Mouse (Mus musculus): ENCODE data around the gene Gjd3. TPM values are rescaled to one million over a fixed set of nuclear protein-coding genes. Genes with fewer than 3 reads are reported as not detected.
A peak's percentile ranks its signal among the peaks of the same experiment; 100 is the strongest.

Gene Gjd3
- polyA plus RNA-seq (2015; fragmentation: Nextera tagmentation; extraction: Ambion mirVana), result 0.15 TPM in 1 of 2 replicates, not detected in the other

GRCm38 (mm10) chr11:98982773-98983133 is at the start of gene Gjd3:
TSS of gene Gjd3 (minus strand) at chr11:98983016.
- no peaks in the 10 kb centered on the region for H3K36me3 ChIP-seq (ENCODE audit: control insufficient read depth, insufficient read depth)
- no peak for ATAC-seq (ENCODE audit: low read depth)
- peaks cover 51% of the 10 kb centered on the region for H3K27me3 ChIP-seq (ENCODE audit: control insufficient read depth, insufficient read depth, low read depth, low read length)
- 3% methylated on average over 28 of the region's 28 CpGs for WGBS (ENCODE audit: insufficient replicate concordance)
- H3K4me1 ChIP-seq (ENCODE audit: control insufficient read depth, low read depth, low read length), result no peaks in the 10 kb centered on the region
- no peak within 1 kb of the TSS for H3K27ac ChIP-seq (ENCODE audit: low read length)
- H3K4me3 ChIP-seq (ENCODE audit: low read depth, low read length), result peak within 1 kb of the TSS; percentile 50
- no peaks in the 10 kb centered on the region for H3K9me3 ChIP-seq (replicated peaks; ENCODE audit: control insufficient read depth, low read length)
- H3K4me2 ChIP-seq (ENCODE audit: low read depth, low read length), result peak within 1 kb of the TSS; percentile 68
- H3K9ac ChIP-seq (ENCODE audit: low read depth, low read length), result no peak within 1 kb of the TSS

DNA sequence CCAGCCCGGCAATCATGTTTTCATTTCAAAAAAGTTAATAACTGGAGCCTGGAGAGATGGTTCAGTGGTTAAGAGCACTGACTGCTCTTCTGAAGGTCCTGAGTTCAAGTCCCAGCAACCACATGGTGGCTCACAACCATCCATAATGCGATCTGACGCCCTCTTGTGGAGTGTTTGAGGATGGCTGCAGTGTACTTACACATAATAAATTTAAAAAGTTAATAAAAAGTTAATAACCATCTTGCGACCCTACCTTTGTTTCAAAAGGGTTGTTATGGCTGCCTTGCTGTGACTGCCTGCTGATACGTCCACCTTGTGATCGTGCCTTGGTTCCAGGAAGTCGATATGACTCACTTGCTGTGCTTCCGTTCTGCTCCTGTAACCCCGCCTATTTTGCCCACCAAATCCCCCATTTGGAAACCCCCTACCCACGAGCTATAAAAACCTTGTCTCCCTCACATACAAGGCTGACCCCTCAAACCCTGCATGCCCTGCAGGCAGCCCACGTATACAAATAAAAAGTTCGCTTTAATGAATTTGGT is 44.2 kb upstream of the Gjd3 start:
- ATAC-seq (ENCODE audit: low read depth), result no peak
- H3K36me3 ChIP-seq (ENCODE audit: control insufficient read depth, insufficient read depth), result peaks cover 8% of the 10 kb centered on the region
- no peaks in the 10 kb centered on the region for H3K9me3 ChIP-seq (replicated peaks; ENCODE audit: control insufficient read depth, low read length)
- H3K9ac ChIP-seq (ENCODE audit: low read depth, low read length), result no peak overlapping the region
- no peaks in the 10 kb centered on the region for H3K27me3 ChIP-seq (ENCODE audit: control insufficient read depth, insufficient read depth, low read depth, low read length)
- peaks cover 8% of the 10 kb centered on the region for H3K4me1 ChIP-seq (ENCODE audit: control insufficient read depth, low read depth, low read length)
- H3K27ac ChIP-seq (ENCODE audit: low read length), result no peak overlapping the region
- H3K4me3 ChIP-seq (ENCODE audit: low read depth, low read length), result no peak overlapping the region
- H3K4me2 ChIP-seq (ENCODE audit: low read depth, low read length), result no peak overlapping the region
- 63% methylated on average over 12 of the region's 12 CpGs for WGBS (ENCODE audit: insufficient replicate concordance)

- Histone ChIP-seq H3K9me3 (replicated peaks; ENCODE audit: control insufficient read depth, low read length) (no peaks in the 10 kb centered on the region), H3K27ac (ENCODE audit: low read length) (no peak overlapping the region), H3K4me3 (ENCODE audit: low read depth, low read length) (no peak overlapping the region), H3K9ac (ENCODE audit: low read depth, low read length) (no peak overlapping the region), H3K27me3 (ENCODE audit: control insufficient read depth, insufficient read depth, low read depth, low read length) (no peaks in the 10 kb centered on the region), H3K4me2 (ENCODE audit: low read depth, low read length) (no peak overlapping the region), H3K4me1 (ENCODE audit: control insufficient read depth, low read depth, low read length) (peaks cover 17% of the 10 kb centered on the region), H3K36me3 (ENCODE audit: control insufficient read depth, insufficient read depth) (peaks cover 19% of the 10 kb centered on the region)
- WGBS (ENCODE audit: insufficient replicate concordance), result 82% methylated on average over 6 of the region's 6 CpGs
- ATAC-seq (ENCODE audit: low read depth), result no peak
Observed at GRCm38 (mm10) chr11:99025878-99026277, 43.1 kb upstream of the Gjd3 start.

GRCm38 (mm10) chr11:99024468-99025134 is 41.8 kb upstream of the Gjd3 start:
- Histone ChIP-seq H3K27me3 (ENCODE audit: control insufficient read depth, insufficient read depth, low read depth, low read length) (no peaks in the 10 kb centered on the region), H3K9ac (ENCODE audit: low read depth, low read length) (peak overlapping the region; percentile 54), H3K4me2 (ENCODE audit: low read depth, low read length) (peak overlapping the region; percentile 80), H3K4me1 (ENCODE audit: control insufficient read depth, low read depth, low read length) (peaks cover 26% of the 10 kb centered on the region), H3K9me3 (replicated peaks; ENCODE audit: control insufficient read depth, low read length) (no peaks in the 10 kb centered on the region), H3K36me3 (ENCODE audit: control insufficient read depth, insufficient read depth) (peaks cover 31% of the 10 kb centered on the region), H3K27ac (ENCODE audit: low read length) (peak overlapping the region; percentile 62; the same call in 1 of the 2 replicates), H3K4me3 (ENCODE audit: low read depth, low read length) (peak overlapping the region; percentile 97)
- ATAC-seq (ENCODE audit: low read depth), result no peak
- WGBS (ENCODE audit: insufficient replicate concordance), result 39% methylated on average over 18 of the region's 18 CpGs

DNA sequence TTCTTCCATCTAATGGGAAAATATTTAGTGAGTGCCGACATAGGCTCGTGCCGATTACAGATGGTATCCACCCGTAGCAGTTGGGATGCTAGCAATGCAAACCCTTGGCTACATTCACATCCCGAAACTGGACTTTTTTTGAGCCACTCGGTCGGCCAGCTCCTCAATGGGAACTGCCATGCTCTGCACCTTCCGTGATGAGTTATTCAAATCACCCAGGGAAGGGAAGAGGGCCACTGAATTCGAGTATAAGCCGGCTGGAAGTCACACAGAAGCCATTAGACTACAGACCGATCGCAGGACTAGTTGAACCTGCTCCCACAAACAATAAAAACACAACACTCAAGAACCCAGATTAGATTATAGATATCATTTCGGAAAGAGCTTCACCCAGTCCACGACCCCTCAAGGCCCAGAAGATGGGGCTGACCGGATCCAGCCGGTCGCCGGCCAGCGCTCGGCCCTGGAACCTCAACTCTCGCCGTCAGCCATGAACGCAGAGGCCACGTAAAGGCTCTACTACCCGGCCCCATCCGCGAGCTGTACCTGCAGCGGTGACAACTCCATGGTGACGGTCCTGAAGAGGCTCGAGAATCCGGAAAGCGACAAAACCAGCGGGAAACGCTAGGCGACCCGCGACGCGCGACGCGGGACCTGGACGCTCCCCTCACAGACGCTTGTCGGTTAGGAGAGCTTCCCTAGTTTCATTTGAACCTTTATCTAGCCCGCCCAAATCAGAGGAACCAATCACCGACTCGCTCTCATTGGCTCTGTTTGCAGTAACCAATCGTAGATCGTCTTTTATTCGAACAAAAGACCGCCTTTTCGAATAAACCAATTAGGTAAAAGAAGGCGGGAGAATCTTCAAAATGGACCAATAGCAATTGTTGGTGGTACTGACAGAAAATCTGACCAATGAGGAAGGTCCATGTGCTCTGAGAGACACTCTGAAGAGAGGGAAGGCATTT is 41.0 kb upstream of the Gjd3 start, which contains the start of gene Top2a:
TSS of gene Top2a (minus strand) at position 690 of the 968 bp plus-strand sequence.
- peak within 1 kb of the TSS; percentile 96 for H3K9ac ChIP-seq (ENCODE audit: low read depth, low read length)
- peak; percentile 93 for ATAC-seq (ENCODE audit: low read depth)
- no peaks in the 10 kb centered on the region for H3K9me3 ChIP-seq (replicated peaks; ENCODE audit: control insufficient read depth, low read length)
- peaks cover 26% of the 10 kb centered on the region for H3K4me1 ChIP-seq (ENCODE audit: control insufficient read depth, low read depth, low read length)
- H3K27ac ChIP-seq (ENCODE audit: low read length), result peak within 1 kb of the TSS; percentile 86
- under 1% methylated on average over 54 of the region's 54 CpGs for WGBS (ENCODE audit: insufficient replicate concordance)
- no peaks in the 10 kb centered on the region for H3K27me3 ChIP-seq (ENCODE audit: control insufficient read depth, insufficient read depth, low read depth, low read length)
- H3K4me2 ChIP-seq (ENCODE audit: low read depth, low read length), result peak within 1 kb of the TSS; percentile 80
- H3K36me3 ChIP-seq (ENCODE audit: control insufficient read depth, insufficient read depth), result peaks cover 38% of the 10 kb centered on the region
- peak within 1 kb of the TSS; percentile 97 for H3K4me3 ChIP-seq (ENCODE audit: low read depth, low read length)

DNA sequence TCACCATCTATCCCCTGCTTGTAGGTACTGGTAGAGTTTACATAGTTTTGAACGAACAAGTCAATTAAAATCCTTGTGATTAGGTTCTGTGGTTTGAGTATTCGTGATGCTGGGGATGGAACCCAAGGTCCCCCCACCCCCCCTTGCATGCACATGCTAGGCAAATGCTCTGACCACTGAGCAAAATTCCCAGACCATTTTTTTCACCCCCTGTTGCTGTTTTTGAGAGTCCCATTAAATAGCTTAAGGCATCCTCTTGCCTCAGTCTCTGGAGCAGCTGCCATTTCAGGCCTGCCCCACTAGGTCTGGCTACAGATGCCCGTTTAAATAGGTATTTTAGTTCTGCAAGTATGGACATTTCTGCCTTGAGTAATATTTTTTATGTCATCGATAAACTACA is 40.3 kb upstream of the Gjd3 start:
- WGBS (ENCODE audit: insufficient replicate concordance), result 2% methylated on average over 4 of the region's 4 CpGs
- Histone ChIP-seq H3K27me3 (ENCODE audit: control insufficient read depth, insufficient read depth, low read depth, low read length) (no peaks in the 10 kb centered on the region), H3K36me3 (ENCODE audit: control insufficient read depth, insufficient read depth) (peaks cover 45% of the 10 kb centered on the region), H3K4me3 (ENCODE audit: low read depth, low read length) (peak overlapping the region; percentile 97), H3K4me2 (ENCODE audit: low read depth, low read length) (peak overlapping the region; percentile 71), H3K4me1 (ENCODE audit: control insufficient read depth, low read depth, low read length) (peaks cover 26% of the 10 kb centered on the region), H3K9me3 (replicated peaks; ENCODE audit: control insufficient read depth, low read length) (no peaks in the 10 kb centered on the region), H3K27ac (ENCODE audit: low read length) (peak overlapping the region; percentile 86), H3K9ac (ENCODE audit: low read depth, low read length) (peak overlapping the region; percentile 96)
- no peak for ATAC-seq (ENCODE audit: low read depth)

DNA sequence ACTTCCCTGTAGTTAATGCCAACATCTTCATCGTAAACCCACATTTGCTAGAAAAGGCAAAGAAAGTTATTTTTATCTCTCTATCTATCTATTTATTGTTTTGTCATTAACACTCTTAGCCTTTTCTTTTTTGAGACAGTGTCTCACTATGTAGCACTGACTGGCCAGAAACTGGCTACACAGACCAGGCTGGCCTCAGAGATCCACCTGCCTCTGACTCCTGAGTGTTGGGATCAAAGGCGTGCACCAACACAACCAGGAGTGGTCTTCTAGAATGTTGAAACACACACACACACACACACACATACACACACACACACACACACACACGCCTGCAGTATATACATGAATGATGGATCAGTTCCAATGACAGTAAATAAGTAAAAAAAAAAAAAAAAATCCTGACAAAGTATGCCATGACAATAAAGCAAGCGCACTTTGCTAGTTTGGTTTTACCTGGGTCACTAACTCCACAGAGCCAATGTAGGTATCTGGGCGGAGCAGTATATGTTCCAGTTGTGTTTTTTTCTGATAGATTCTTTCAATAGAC is 39.6 kb upstream of the Gjd3 start:
- Histone ChIP-seq H3K9me3 (replicated peaks; ENCODE audit: control insufficient read depth, low read length) (no peaks in the 10 kb centered on the region), H3K4me2 (ENCODE audit: low read depth, low read length) (peak overlapping the region; percentile 71), H3K4me3 (ENCODE audit: low read depth, low read length) (peak overlapping the region; percentile 97), H3K27ac (ENCODE audit: low read length) (no peak overlapping the region), H3K9ac (ENCODE audit: low read depth, low read length) (peak overlapping the region; percentile 96), H3K36me3 (ENCODE audit: control insufficient read depth, insufficient read depth) (peaks cover 51% of the 10 kb centered on the region), H3K4me1 (ENCODE audit: control insufficient read depth, low read depth, low read length) (peaks cover 26% of the 10 kb centered on the region), H3K27me3 (ENCODE audit: control insufficient read depth, insufficient read depth, low read depth, low read length) (no peaks in the 10 kb centered on the region)
- WGBS (ENCODE audit: insufficient replicate concordance), result 57% methylated on average over 5 of the region's 5 CpGs
- ATAC-seq (ENCODE audit: low read depth), result no peak

DNA sequence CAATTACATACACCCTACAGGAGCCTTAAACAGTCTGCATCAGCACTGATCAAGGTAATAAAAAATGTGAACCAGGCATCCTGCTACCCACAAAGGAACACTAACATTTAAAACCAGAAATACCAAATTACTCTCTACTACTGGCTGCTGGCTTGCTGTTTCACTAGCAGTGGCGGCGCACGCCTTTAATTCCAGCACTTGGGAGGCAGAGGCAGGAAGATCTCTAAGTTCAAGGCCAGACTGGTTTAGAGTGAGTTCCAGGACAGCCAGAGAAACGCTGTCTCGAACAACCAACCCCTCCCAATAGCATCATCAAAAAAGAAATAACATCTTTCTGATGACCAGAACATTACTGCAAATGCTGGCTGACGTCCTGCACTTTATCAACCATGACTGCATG is 37.0 kb upstream of the Gjd3 start:
- H3K9ac ChIP-seq (ENCODE audit: low read depth, low read length), result no peak overlapping the region
- 0 out of 2 replicates have a peak overlapping the region, but pooled peaks have one; percentile 3 for H3K4me2 ChIP-seq (ENCODE audit: low read depth, low read length)
- no peak overlapping the region for H3K4me3 ChIP-seq (ENCODE audit: low read depth, low read length)
- 91% methylated on average over 6 of the region's 6 CpGs for WGBS (ENCODE audit: insufficient replicate concordance)
- H3K9me3 ChIP-seq (replicated peaks; ENCODE audit: control insufficient read depth, low read length), result no peaks in the 10 kb centered on the region
- no peak for ATAC-seq (ENCODE audit: low read depth)
- peaks cover 26% of the 10 kb centered on the region for H3K4me1 ChIP-seq (ENCODE audit: control insufficient read depth, low read depth, low read length)
- peaks cover 77% of the 10 kb centered on the region for H3K36me3 ChIP-seq (ENCODE audit: control insufficient read depth, insufficient read depth)
- H3K27ac ChIP-seq (ENCODE audit: low read length), result no peak overlapping the region
- no peaks in the 10 kb centered on the region for H3K27me3 ChIP-seq (ENCODE audit: control insufficient read depth, insufficient read depth, low read depth, low read length)
